Mouse (Mus musculus): ENCODE data around the gene Ipo7. TPM values are rescaled to one million over a fixed set of nuclear protein-coding genes. Genes with fewer than 3 reads are reported as not detected.
"Not testable (repeated sequence)": the region's sequence is repeated elsewhere in the genome, so short reads cannot be mapped to it uniquely, and the experiment has no call there.

Ipo7 gene
- polyA plus RNA-seq, 1 experiment, result 28.3 TPM

GRCm38 (mm10) chr7:110018631-110019482 is 783 bp downstream of the Ipo7 start:
- Histone ChIP-seq H3K36me3 (ENCODE audit: control insufficient read depth, insufficient read depth) (no peaks in the 10 kb centered on the region), H3K4me3 (peak overlapping the region; percentile 92), H3K4me2 (ENCODE audit: low read depth) (peak overlapping the region; percentile 92), H3K27me3 (ENCODE audit: control insufficient read depth, insufficient read depth, insufficient read length) (no peaks in the 10 kb centered on the region), H3ac (ENCODE audit: control insufficient read depth, insufficient read length) (peak overlapping the region; percentile 81), H3K79me2 (ENCODE audit: control insufficient read depth, insufficient read depth) (peaks cover 57% of the 10 kb centered on the region)
- TF ChIP-seq POLR2A (IDR thresholded peaks at IDR 0.05; ENCODE audit: insufficient read length, low read depth), result no peak

GRCm38 (mm10) chr7:110023553-110023952 is 5.5 kb downstream of the Ipo7 start:
- Histone ChIP-seq H3K4me2 (ENCODE audit: low read depth) (no peak overlapping the region), H3K27me3 (ENCODE audit: control insufficient read depth, insufficient read depth, insufficient read length) (no peaks in the 10 kb centered on the region), H3K36me3 (ENCODE audit: control insufficient read depth, insufficient read depth) (peaks cover under 1% of the 10 kb centered on the region), H3ac (ENCODE audit: control insufficient read depth, insufficient read length) (no peak overlapping the region), H3K79me2 (ENCODE audit: control insufficient read depth, insufficient read depth) (peaks cover 100% of the 10 kb centered on the region), H3K4me3 (no peak overlapping the region)
- TF ChIP-seq MYOD1 (IDR thresholded peaks at IDR 0.05; ENCODE audit: control insufficient read depth in 1 of 3, insufficient read length in 2 of 3, low read depth in 2 of 3), result no peak
- TF ChIP-seq CEBPB (IDR thresholded peaks at IDR 0.05; ENCODE audit: insufficient read depth, poor library complexity, severe bottlenecking), result no peak
- TF ChIP-seq USF1 (IDR thresholded peaks at IDR 0.05; ENCODE audit: low read depth), result no peak

- Histone ChIP-seq H3K79me2 (ENCODE audit: control insufficient read depth, insufficient read depth) (peaks cover 95% of the 10 kb centered on the region), H3K4me2 (ENCODE audit: low read depth) (no peak overlapping the region), H3ac (ENCODE audit: control insufficient read depth, insufficient read length) (no peak overlapping the region), H3K4me3 (no peak overlapping the region), H3K27me3 (ENCODE audit: control insufficient read depth, insufficient read depth, insufficient read length) (no peaks in the 10 kb centered on the region), H3K36me3 (ENCODE audit: control insufficient read depth, insufficient read depth) (peaks cover 20% of the 10 kb centered on the region)
- no peak for TF ChIP-seq POLR2AphosphoS2 (IDR thresholded peaks at IDR 0.05; ENCODE audit: insufficient read length, low read depth)
- TF ChIP-seq SRF (IDR thresholded peaks at IDR 0.05; ENCODE audit: control insufficient read depth, insufficient read length, low read depth), result no peak
- TF ChIP-seq USF1 (IDR thresholded peaks at IDR 0.05; ENCODE audit: low read depth), result no peak
- no peak for TF ChIP-seq TCF12 (IDR thresholded peaks at IDR 0.05; ENCODE audit: insufficient read depth, poor library complexity, severe bottlenecking)
- TF ChIP-seq CEBPB (IDR thresholded peaks at IDR 0.05; ENCODE audit: insufficient read depth, poor library complexity, severe bottlenecking), result no peak
- TF ChIP-seq POLR2A (IDR thresholded peaks at IDR 0.05; ENCODE audit: insufficient read length, low read depth), result no peak
- TF ChIP-seq E2F4 (IDR thresholded peaks at IDR 0.05; ENCODE audit: insufficient read depth), result no peak
- no peak for TF ChIP-seq MYOD1 (IDR thresholded peaks at IDR 0.05; ENCODE audit: control insufficient read depth in 1 of 3, insufficient read length in 2 of 3, low read depth in 2 of 3)
- TF ChIP-seq REST (IDR thresholded peaks at IDR 0.05; ENCODE audit: insufficient read depth, insufficient read length), result no peak
- TF ChIP-seq MYOG (IDR thresholded peaks at IDR 0.05; ENCODE audit: control insufficient read depth in 1 of 3, insufficient read depth in 1 of 3, insufficient read length in 2 of 3, low read depth in 2 of 3), result no peak
- TF ChIP-seq TCF3 (IDR thresholded peaks at IDR 0.05; ENCODE audit: insufficient read length, low read depth), result no peak
- no peak for TF ChIP-seq MAX (IDR thresholded peaks at IDR 0.05; ENCODE audit: low read depth)
Observed at GRCm38 (mm10) chr7:110026594-110026993, 8.5 kb downstream of the Ipo7 start.

GRCm38 (mm10) chr7:110028826-110029225 is 10.8 kb downstream of the Ipo7 start:
- Histone ChIP-seq H3ac (ENCODE audit: control insufficient read depth, insufficient read length) (no peak overlapping the region), H3K27me3 (ENCODE audit: control insufficient read depth, insufficient read depth, insufficient read length) (no peaks in the 10 kb centered on the region), H3K4me3 (no peak overlapping the region), H3K79me2 (ENCODE audit: control insufficient read depth, insufficient read depth) (peaks cover 93% of the 10 kb centered on the region), H3K36me3 (ENCODE audit: control insufficient read depth, insufficient read depth) (peaks cover 39% of the 10 kb centered on the region), H3K4me2 (ENCODE audit: low read depth) (no peak overlapping the region)
- TF ChIP-seq E2F4 (IDR thresholded peaks at IDR 0.05; ENCODE audit: insufficient read depth) (no peak), POLR2AphosphoS2 (IDR thresholded peaks at IDR 0.05; ENCODE audit: insufficient read length, low read depth) (no peak), MYOG (IDR thresholded peaks at IDR 0.05; ENCODE audit: control insufficient read depth in 1 of 3, insufficient read depth in 1 of 3, insufficient read length in 2 of 3, low read depth in 2 of 3) (no peak), POLR2A (IDR thresholded peaks at IDR 0.05; ENCODE audit: insufficient read length, low read depth) (no peak), CEBPB (IDR thresholded peaks at IDR 0.05; ENCODE audit: insufficient read depth, poor library complexity, severe bottlenecking) (no peak), MAX (IDR thresholded peaks at IDR 0.05; ENCODE audit: low read depth) (no peak), MYOD1 (IDR thresholded peaks at IDR 0.05; ENCODE audit: control insufficient read depth in 1 of 3, insufficient read length in 2 of 3, low read depth in 2 of 3) (no peak), TCF12 (IDR thresholded peaks at IDR 0.05; ENCODE audit: insufficient read depth, poor library complexity, severe bottlenecking) (no peak), SRF (IDR thresholded peaks at IDR 0.05; ENCODE audit: control insufficient read depth, insufficient read length, low read depth) (no peak), USF1 (IDR thresholded peaks at IDR 0.05; ENCODE audit: low read depth) (no peak), REST (IDR thresholded peaks at IDR 0.05; ENCODE audit: insufficient read depth, insufficient read length) (no peak), TCF3 (IDR thresholded peaks at IDR 0.05; ENCODE audit: insufficient read length, low read depth) (no peak)

- Histone ChIP-seq H3K4me2 (ENCODE audit: low read depth) (no peak overlapping the region), H3ac (ENCODE audit: control insufficient read depth, insufficient read length) (no peak overlapping the region), H3K79me2 (ENCODE audit: control insufficient read depth, insufficient read depth) (peaks cover 93% of the 10 kb centered on the region), H3K27me3 (ENCODE audit: control insufficient read depth, insufficient read depth, insufficient read length) (no peaks in the 10 kb centered on the region), H3K4me3 (no peak overlapping the region), H3K36me3 (ENCODE audit: control insufficient read depth, insufficient read depth) (peaks cover 42% of the 10 kb centered on the region)
- TF ChIP-seq MYOD1 (IDR thresholded peaks at IDR 0.05; ENCODE audit: control insufficient read depth in 1 of 3, insufficient read length in 2 of 3, low read depth in 2 of 3) (no peak), USF1 (IDR thresholded peaks at IDR 0.05; ENCODE audit: low read depth) (no peak), POLR2AphosphoS2 (IDR thresholded peaks at IDR 0.05; ENCODE audit: insufficient read length, low read depth) (no peak), CEBPB (IDR thresholded peaks at IDR 0.05; ENCODE audit: insufficient read depth, poor library complexity, severe bottlenecking) (no peak), MYOG (IDR thresholded peaks at IDR 0.05; ENCODE audit: control insufficient read depth in 1 of 3, insufficient read depth in 1 of 3, insufficient read length in 2 of 3, low read depth in 2 of 3) (no peak), REST (IDR thresholded peaks at IDR 0.05; ENCODE audit: insufficient read depth, insufficient read length) (no peak), E2F4 (IDR thresholded peaks at IDR 0.05; ENCODE audit: insufficient read depth) (no peak), TCF12 (IDR thresholded peaks at IDR 0.05; ENCODE audit: insufficient read depth, poor library complexity, severe bottlenecking) (no peak), MAX (IDR thresholded peaks at IDR 0.05; ENCODE audit: low read depth) (no peak), TCF3 (IDR thresholded peaks at IDR 0.05; ENCODE audit: insufficient read length, low read depth) (no peak), POLR2A (IDR thresholded peaks at IDR 0.05; ENCODE audit: insufficient read length, low read depth) (no peak), SRF (IDR thresholded peaks at IDR 0.05; ENCODE audit: control insufficient read depth, insufficient read length, low read depth) (no peak)
Observed at GRCm38 (mm10) chr7:110030342-110030741, 12.3 kb downstream of the Ipo7 start.

GRCm38 (mm10) chr7:110057723-110058122 is 39.6 kb downstream of the Ipo7 start:
- not testable (repeated sequence) for H3K27me3 ChIP-seq (ENCODE audit: control insufficient read depth, insufficient read depth, insufficient read length); H3K79me2 ChIP-seq (ENCODE audit: control insufficient read depth, insufficient read depth); H3K4me3 ChIP-seq; H3K4me2 ChIP-seq (ENCODE audit: low read depth); H3ac ChIP-seq (ENCODE audit: control insufficient read depth, insufficient read length)
- peaks cover 46% of the 10 kb centered on the region for H3K36me3 ChIP-seq (ENCODE audit: control insufficient read depth, insufficient read depth)

All from myocyte (in vitro differentiated cells).